8 mouse cellular contexts compared by ENCODE assay signal in the genomic region with DNA sequence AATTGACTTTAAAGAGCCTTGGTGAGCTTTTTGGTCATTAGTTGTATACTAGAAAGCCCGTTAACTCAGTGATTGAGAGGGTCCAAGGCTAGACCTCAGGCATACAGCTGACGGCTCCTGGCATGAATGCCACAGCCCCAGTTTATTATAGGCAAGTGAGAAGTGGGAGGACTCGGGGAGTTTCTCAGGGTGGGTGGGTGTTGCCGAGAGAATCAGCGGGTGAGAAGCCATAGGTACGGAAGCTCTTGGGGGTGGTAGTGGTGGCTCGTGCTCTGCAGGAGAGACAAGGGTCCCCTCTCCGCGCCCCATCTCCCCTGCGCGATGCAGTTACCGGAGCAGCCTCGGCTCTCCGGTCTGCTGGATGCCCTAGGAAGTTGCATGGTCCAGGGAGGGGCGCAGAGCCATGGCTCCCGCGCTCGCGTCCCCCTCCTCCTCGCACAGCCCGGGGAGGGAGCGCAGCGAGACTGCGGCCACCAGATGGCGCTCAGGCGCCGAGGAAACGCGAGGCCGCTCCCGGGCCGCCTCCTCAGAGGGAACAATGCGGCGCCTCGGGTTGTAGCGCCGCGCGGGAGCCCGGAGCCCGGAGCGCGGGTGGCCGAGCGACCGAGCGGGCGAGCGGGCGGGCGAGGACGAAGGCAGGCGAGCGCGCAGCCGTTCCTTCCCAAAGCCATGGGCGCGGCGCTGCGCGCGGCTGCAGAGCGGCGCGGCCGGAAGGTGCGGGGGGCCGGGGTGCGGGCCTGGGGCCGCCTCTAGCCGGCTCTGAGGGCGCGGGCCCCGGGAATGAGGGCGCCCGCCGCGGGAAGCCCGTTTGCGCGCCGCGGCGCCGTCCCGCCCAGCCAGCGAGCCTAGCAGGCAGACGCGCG. TPM values are rescaled to one million over a fixed set of nuclear protein-coding genes. Genes with fewer than 3 reads are reported as not detected.
DNase-seq lines count a peak whose midpoint lies in the region; ATAC-seq lines count a peak whose summit lies in the region.

Gene Mgat5b (plus strand): TSS at position 541 of the 863 bp plus-strand sequence.

- peak; percentile 90 to 91 for DNase-seq in adrenal gland, postnatal 36 days
- DNase-seq in embryonic facial prominence, embryonic 11.5 days (ENCODE audit: low spot score), result peak; percentile 94
- peak; percentile 72 to 88 for DNase-seq in heart, adult 18-20 months
- DNase-seq in kidney, adult 11 months, result peak; percentile 38
- peak; percentile 94 for DNase-seq in left cerebral cortex, postnatal 4 days
- peak; percentile 100 for DNase-seq in midbrain, embryonic 11.5 days (ENCODE audit: low spot score, missing footprints)
- peak; percentile 98 for DNase-seq in right cerebral cortex, postnatal 4 days
- DNase-seq in yolk sac, embryonic 10.5 days (ENCODE audit: low spot score), result peak; percentile 58

- H3K9me3 ChIP-seq in embryonic facial prominence, embryonic 11.5 days (replicated peaks; ENCODE audit: control insufficient read depth, low read length), result no peaks in the 10 kb centered on the region
- H3K9me3 ChIP-seq in midbrain, embryonic 11.5 days (ENCODE audit: control insufficient read depth, low read length), result no peaks in the 10 kb centered on the region

- peak; percentile 78 for ATAC-seq in embryonic facial prominence, embryonic 11.5 days (replicated peaks; ENCODE audit: insufficient number of reproducible peaks, low FRiP score, low TSS enrichment, low read depth)
- ATAC-seq in midbrain, embryonic 11.5 days (ENCODE audit: low FRiP score), result peak; percentile 88

- H3K27ac ChIP-seq in embryonic facial prominence, embryonic 11.5 days (replicated peaks; ENCODE audit: low read depth, low read length), result no peak within 1 kb of the TSS
- H3K27ac ChIP-seq in midbrain, embryonic 11.5 days (ENCODE audit: low read depth, low read length), result peak within 1 kb of the TSS; percentile 46; the same call in 1 of the 2 replicates

- 1% methylated on average over 72 of the region's 90 CpGs for WGBS in embryonic facial prominence, embryonic 11.5 days
- WGBS in midbrain, embryonic 11.5 days, result under 1% methylated on average over 84 of the region's 90 CpGs

- H3K36me3 ChIP-seq in embryonic facial prominence, embryonic 11.5 days (replicated peaks; ENCODE audit: control insufficient read depth, insufficient read depth, low read depth, low read length), result no peaks in the 10 kb centered on the region
- H3K36me3 ChIP-seq in midbrain, embryonic 11.5 days (ENCODE audit: control insufficient read depth, insufficient read depth, low read length), result no peaks in the 10 kb centered on the region

- H3K4me2 ChIP-seq in embryonic facial prominence, embryonic 11.5 days (ENCODE audit: low read depth, low read length), result peak within 1 kb of the TSS; percentile 97
- H3K4me2 ChIP-seq in midbrain, embryonic 11.5 days, result peak within 1 kb of the TSS; percentile 92

- H3K27me3 ChIP-seq in embryonic facial prominence, embryonic 11.5 days (ENCODE audit: control insufficient read depth, insufficient read depth, low read length), result peaks cover 42% of the 10 kb centered on the region
- H3K27me3 ChIP-seq in midbrain, embryonic 11.5 days (ENCODE audit: control insufficient read depth, insufficient read depth, low read length), result peaks cover 14% of the 10 kb centered on the region

- H3K9ac ChIP-seq in embryonic facial prominence, embryonic 11.5 days (replicated peaks; ENCODE audit: low read length), result peak within 1 kb of the TSS; percentile 89
- H3K9ac ChIP-seq in midbrain, embryonic 11.5 days (ENCODE audit: low read length), result peak within 1 kb of the TSS; percentile 99

- peak within 1 kb of the TSS; percentile 64 for H3K4me3 ChIP-seq in embryonic facial prominence, embryonic 11.5 days (ENCODE audit: low read depth, low read length)
- peak within 1 kb of the TSS; percentile 77 for H3K4me3 ChIP-seq in midbrain, embryonic 11.5 days (ENCODE audit: low read depth, low read length)

- intact Hi-C loops in left cerebral cortex, postnatal 4 days (cut with DNase I), result loop anchor here (5.0 kb wide), 1 partner anchor 99 kb away; no protein-coding TSS in a partner anchor

- no peaks in the 10 kb centered on the region for H3K4me1 ChIP-seq in embryonic facial prominence, embryonic 11.5 days (ENCODE audit: control insufficient read depth, insufficient read depth, low read length)
- peaks cover 29% of the 10 kb centered on the region for H3K4me1 ChIP-seq in midbrain, embryonic 11.5 days (ENCODE audit: control insufficient read depth, insufficient read depth, low read length)

RNA-seq across cellular contexts. Expression of gene Mgat5b, which starts in this region (rescaled TPM):
- total RNA-seq in adrenal gland, postnatal 36 days (2021), result 1 to 10 TPM in 1 of 2 experiments, under 1 TPM in 1; 0.36 to 1.1 TPM
- 1.5 and 2.0 TPM in 2 replicates for polyA plus RNA-seq in embryonic facial prominence, embryonic 11.5 days (2014; fragmentation: Nextera tagmentation; extraction: Ambion mirVana)
- total RNA-seq in heart, adult 18-20 months (2021), result under 1 TPM; 0.10 to 0.15 TPM
- 100 to 1,000 TPM; 111 to 114 TPM for total RNA-seq in left cerebral cortex, postnatal 4 days (2021)
- polyA plus RNA-seq in midbrain, embryonic 11.5 days (2014; fragmentation: Nextera tagmentation; extraction: Ambion mirVana), result 5.1 and 6.5 TPM in 2 replicates

Comparison
In these comparisons a context has a peak if more than half of its experiments do, and no peak if none do; other contexts are left out.
1. RNA of gene Mgat5b (total RNA-seq): 111 to 114 TPM in left cerebral cortex, postnatal 4 days; 0.36 to 1.1 TPM in adrenal gland, postnatal 36 days and 0.10 to 0.15 TPM in heart, adult 18-20 months; every median in the first group is over 10 times any median in the second.
2. Peak in DNase-seq in heart, adult 18-20 months; RNA of the gene not detected or under 1 TPM.
3. DNase-seq: peak in every context shown above with its lines; median percentile 100 in midbrain, embryonic 11.5 days; 98 in right cerebral cortex, postnatal 4 days; 94 in embryonic facial prominence, embryonic 11.5 days; 94 in left cerebral cortex, postnatal 4 days; 90 in adrenal gland, postnatal 36 days; 80 in heart, adult 18-20 months; 58 in yolk sac, embryonic 10.5 days; 38 in kidney, adult 11 months.